In genomic region chr9:62775464-62775863, GRCm38 (mm10) we compare ENCODE assay signal across 19 mouse cellular contexts. TPM values are rescaled to one million over a fixed set of nuclear protein-coding genes. Genes with fewer than 3 reads are reported as not detected.
DNase-seq lines count a peak whose midpoint lies in the region; ATAC-seq and TF ChIP-seq lines count a peak whose summit lies in the region.
"Had no signal": no experiment of that assay in that cellular context is flagged by ENCODE, and none has a peak within 500 bp of the region (broad histone marks: within the 10 kb centered on the region; RNA-seq: fewer than 3 reads in every experiment).

No protein-coding gene starts in this region.

- WGBS in lung, embryonic 16.5 days: 21% methylated on average over 4 of the region's 4 CpGs
- 21% methylated on average over 4 of the region's 4 CpGs for WGBS in stomach, postnatal 0 days

- peaks cover 15% of the 10 kb centered on the region for H3K4me1 ChIP-seq in lung, embryonic 16.5 days (replicated peaks; ENCODE audit: control insufficient read depth, insufficient read depth, low read length)
- H3K4me1 ChIP-seq in stomach, postnatal 0 days (replicated peaks; ENCODE audit: control insufficient read depth, insufficient read depth): no peaks in the 10 kb centered on the region
- H3K4me1 ChIP-seq: kidney, embryonic 15.5 days; liver, embryonic 12.5 days had no signal

- TF ChIP-seq CTCF in stomach, postnatal 0 days (IDR thresholded peaks at IDR 0.05; ENCODE audit: low read depth): no peak

- DNase-seq in NIH3T3 (ENCODE audit: low read depth): peak; percentile 67
- DNase-seq in embryo, embryonic 9.5 days (ENCODE audit: extremely low spot score): peak; percentile 17
- peak; percentile 19 for DNase-seq in stomach, postnatal 0 days (ENCODE audit: low spot score)
- DNase-seq in spleen, adult 18-20 months: no peak
- DNase-seq in thymus, adult 18-20 months: no peak
- DNase-seq in kidney, postnatal 25 days: no peak
- DNase-seq: cerebellum, adult 8-10 months; gastrocnemius, adult 2 months; left cerebral cortex, postnatal 4 days; midbrain, embryonic 14.5 days; thymus, adult 2 months had no signal

- H3K27me3 ChIP-seq in lung, embryonic 16.5 days (ENCODE audit: control insufficient read depth, insufficient read depth, low read depth, low read length): no peaks in the 10 kb centered on the region
- H3K27me3 ChIP-seq in stomach, postnatal 0 days (ENCODE audit: control insufficient read depth, insufficient read depth, low read length): no peaks in the 10 kb centered on the region
- H3K27me3 ChIP-seq: CH12.LX; kidney, embryonic 15.5 days; liver, embryonic 12.5 days had no signal

- no peak overlapping the region for H3K4me2 ChIP-seq in lung, embryonic 16.5 days (ENCODE audit: low read depth, low read length)
- no peak overlapping the region for H3K4me2 ChIP-seq in stomach, postnatal 0 days (replicated peaks; ENCODE audit: low read depth)
- H3K4me2 ChIP-seq: kidney, embryonic 15.5 days; liver, embryonic 12.5 days had no signal

- no peaks in the 10 kb centered on the region for H3K9me3 ChIP-seq in lung, embryonic 16.5 days (ENCODE audit: control insufficient read depth, low read length)
- H3K9me3 ChIP-seq in stomach, postnatal 0 days (ENCODE audit: control insufficient read depth, low read length): no peaks in the 10 kb centered on the region
- H3K9me3 ChIP-seq: kidney, embryonic 15.5 days; liver, embryonic 12.5 days had no signal

- peak; percentile 37; the same call in 1 of the 2 replicates for ATAC-seq in lung, embryonic 16.5 days (ENCODE audit: low read depth)
- ATAC-seq in stomach, postnatal 0 days (ENCODE audit: low FRiP score, low TSS enrichment): no peak
- ATAC-seq: forebrain, embryonic 16.5 days; inflammation-experienced regulatory T-cells, adult 6 months; liver, embryonic 12.5 days had no signal

- H3K36me3 ChIP-seq in lung, embryonic 16.5 days (ENCODE audit: control insufficient read depth, insufficient read depth, low read length): no peaks in the 10 kb centered on the region
- no peaks in the 10 kb centered on the region for H3K36me3 ChIP-seq in stomach, postnatal 0 days (ENCODE audit: control insufficient read depth, insufficient read depth, low read length)
- H3K36me3 ChIP-seq: kidney, embryonic 15.5 days; liver, embryonic 12.5 days had no signal

- H3K27ac ChIP-seq in lung, embryonic 16.5 days (ENCODE audit: low read length): peak overlapping the region; percentile 22; the same call in 1 of the 2 replicates
- H3K27ac ChIP-seq in stomach, postnatal 0 days (replicated peaks): no peak overlapping the region
- H3K27ac ChIP-seq: gastrocnemius, adult 2 months; kidney, embryonic 15.5 days; liver, embryonic 12.5 days had no signal

- no peak for TF ChIP-seq EP300 in stomach, postnatal 0 days (optimal IDR thresholded peaks at IDR 0.05)

- no peak overlapping the region for H3K9ac ChIP-seq in lung, embryonic 16.5 days (ENCODE audit: low read length)
- H3K9ac ChIP-seq in stomach, postnatal 0 days (ENCODE audit: low read length): no peak overlapping the region
- H3K9ac ChIP-seq: kidney, embryonic 15.5 days; liver, embryonic 12.5 days had no signal

- no peak overlapping the region for H3K4me3 ChIP-seq in lung, embryonic 16.5 days (ENCODE audit: low read length)
- H3K4me3 ChIP-seq in stomach, postnatal 0 days (ENCODE audit: low read depth, low read length): no peak overlapping the region
- H3K4me3 ChIP-seq: erythroblast, embryonic 14.5 days; gastrocnemius, adult 2 months; kidney, embryonic 15.5 days; liver, embryonic 12.5 days; myocyte had no signal

RNA-seq across cellular contexts. Expression of gene Fem1b, which starts 36.3 kb away (rescaled TPM):
- polyA plus RNA-seq in lung, embryonic 16.5 days (2015; fragmentation: Nextera tagmentation; extraction: Ambion mirVana): 18.7 and 19.8 TPM in 2 replicates
- 6.6 and 6.8 TPM in 2 replicates for polyA plus RNA-seq in stomach, postnatal 0 days (2015; fragmentation: Nextera tagmentation; extraction: Ambion mirVana)

Comparison
In these comparisons a context has a peak if more than half of its experiments do, and no peak if none do; other contexts are left out.
1. DNase-seq: peak in NIH3T3 (single experiment), embryo, embryonic 9.5 days (single experiment) and stomach, postnatal 0 days (single experiment); none in spleen, adult 18-20 months (0 of 2), thymus, adult 18-20 months (0 of 2) and kidney, postnatal 25 days (0 of 2).